12 mouse cellular contexts compared by ENCODE assay signal in genomic region chr11:70308296-70308695, GRCm38 (mm10). TPM values are rescaled to one million over a fixed set of nuclear protein-coding genes. Genes with fewer than 3 reads are reported as not detected.
DNase-seq lines count a peak whose midpoint lies in the region; TF ChIP-seq lines count a peak whose summit lies in the region.
"Had no signal": no experiment of that assay in that cellular context is flagged by ENCODE, and none has a peak within 500 bp of the region (broad histone marks: within the 10 kb centered on the region; RNA-seq: fewer than 3 reads in every experiment).

No protein-coding gene starts in this region.

- no peak for TF ChIP-seq POLR2A in kidney, adult 2 months (IDR thresholded peaks at IDR 0.05; ENCODE audit: low read depth, low read length)
- no peak for TF ChIP-seq POLR2A in thymus, adult 2 months (IDR thresholded peaks at IDR 0.05; ENCODE audit: control insufficient read depth, extremely low read depth, insufficient read depth, low read length, poor library complexity)

- no peak overlapping the region for H3K4me3 ChIP-seq in kidney, adult 2 months (ENCODE audit: insufficient read depth, low read depth, low read length)
- no peak overlapping the region for H3K4me3 ChIP-seq in thymus, adult 2 months (ENCODE audit: control insufficient read depth, insufficient read depth, low read length)
- H3K4me3 ChIP-seq: embryonic facial prominence, embryonic 10.5 days; forebrain, embryonic 15.5 days; hindbrain, embryonic 13.5 days had no signal

- no peaks in the 10 kb centered on the region for H3K36me3 ChIP-seq in kidney, adult 2 months (ENCODE audit: control insufficient read depth, insufficient read depth, low read length)
- no peaks in the 10 kb centered on the region for H3K36me3 ChIP-seq in thymus, adult 2 months (ENCODE audit: control insufficient read depth, insufficient read depth, low read length)
- H3K36me3 ChIP-seq: embryonic facial prominence, embryonic 10.5 days; forebrain, embryonic 15.5 days; hindbrain, embryonic 13.5 days had no signal

- DNase-seq in kidney, adult 2 months = peak; percentile 7
- DNase-seq in kidney, adult 11 months = no peak
- DNase-seq in thymus, adult 2 months = peak; percentile 47
- DNase-seq in thymus, adult 18-20 months = no peak
- peak; percentile 53 for DNase-seq in induced T-regulatory cell, adult 2 months (ENCODE audit: low read depth)
- no peak for DNase-seq in Muller cell, postnatal 12 days (ENCODE audit: inconsistent ontology term)
- no peak for DNase-seq in right cerebral cortex, postnatal 25 days

- H3K27ac ChIP-seq in kidney, adult 2 months (ENCODE audit: insufficient read depth, low read depth, low read length) = no peak overlapping the region
- no peak overlapping the region for H3K27ac ChIP-seq in thymus, adult 2 months (ENCODE audit: control insufficient read depth, insufficient read depth, low read length)
- H3K27ac ChIP-seq: embryonic facial prominence, embryonic 10.5 days; forebrain, embryonic 15.5 days; hindbrain, embryonic 13.5 days had no signal

- 98% methylated on average over 2 of the region's 2 CpGs for WGBS in kidney, adult 2 months
- WGBS in thymus, adult 2 months = 91% methylated on average over 2 of the region's 2 CpGs

- peak; percentile 36 for TF ChIP-seq CTCF in kidney, adult 2 months (conservative IDR thresholded peaks at IDR 0.05; ENCODE audit: insufficient read depth, insufficient read length, low read depth, low read length)
- no peak for TF ChIP-seq CTCF in thymus, adult 2 months (IDR thresholded peaks at IDR 0.05; ENCODE audit: borderline replicate concordance, control insufficient read depth, extremely low read depth, insufficient read depth, low read length, poor library complexity)

- peaks cover 3% of the 10 kb centered on the region; the same call in 1 of the 2 replicates for H3K4me1 ChIP-seq in kidney, adult 2 months (ENCODE audit: control insufficient read depth, insufficient read depth, low read length)
- H3K4me1 ChIP-seq in thymus, adult 2 months (replicated peaks; ENCODE audit: control insufficient read depth, insufficient read depth, low read length) = peaks cover 16% of the 10 kb centered on the region
- H3K4me1 ChIP-seq: forebrain, embryonic 15.5 days; hindbrain, embryonic 13.5 days had no signal

- H3K27me3 ChIP-seq in kidney, adult 2 months (replicated peaks; ENCODE audit: control insufficient read depth, insufficient read depth, low read length) = no peaks in the 10 kb centered on the region
- H3K27me3 ChIP-seq in thymus, adult 2 months (ENCODE audit: control insufficient read depth, insufficient read depth, low read length) = no peaks in the 10 kb centered on the region
- H3K27me3 ChIP-seq: forebrain, embryonic 15.5 days had no signal

RNA-seq across cellular contexts. Expression of gene Alox12e, which starts 14.1 kb away (rescaled TPM):
- polyA plus RNA-seq in kidney, adult 2 months (2012; rRNA removed) = 0.07 TPM in 1 of 2 replicates, not detected in the other
- 38.5 and 44.2 TPM in 2 replicates for polyA plus RNA-seq in thymus, adult 2 months (2012; rRNA removed)
- polyA plus RNA-seq: embryonic facial prominence, embryonic 10.5 days; forebrain, embryonic 15.5 days; hindbrain, embryonic 13.5 days; limb, embryonic 11.5 days; neural tube, embryonic 11.5 days had no signal

RNA-seq across cellular contexts. Expression of gene Alox15, which starts 43.5 kb away (rescaled TPM):
- 0.16 and 0.72 TPM in 2 replicates for polyA plus RNA-seq in kidney, adult 2 months (2012; rRNA removed)
- polyA plus RNA-seq in thymus, adult 2 months (2012; rRNA removed) = 10.3 and 14.5 TPM in 2 replicates
- polyA plus RNA-seq: forebrain, embryonic 15.5 days; neural tube, embryonic 11.5 days had no signal

RNA-seq across cellular contexts. Expression of gene Alox12, which starts 53.1 kb away (rescaled TPM):
- 5.8 and 6.0 TPM in 2 replicates for polyA plus RNA-seq in kidney, adult 2 months (2012; rRNA removed)
- polyA plus RNA-seq in thymus, adult 2 months (2012; rRNA removed) = 0.68 and 1.2 TPM in 2 replicates

Comparison
In these comparisons a context has a peak if more than half of its experiments do, and no peak if none do; other contexts are left out.
1. DNase-seq: peak in kidney, adult 2 months (single experiment), thymus, adult 2 months (single experiment) and induced T-regulatory cell, adult 2 months (single experiment); none in kidney, adult 11 months (single experiment), thymus, adult 18-20 months (0 of 2), Muller cell, postnatal 12 days (single experiment) and right cerebral cortex, postnatal 25 days (single experiment).
2. RNA of gene Alox12e, which starts 14.1 kb away (polyA plus RNA-seq): 38.5 to 44.2 TPM in thymus, adult 2 months; 0.07 TPM in kidney, adult 2 months; every median in the first group is over 10 times any median in the second.